Mouse (Mus musculus) kidney, embryonic 14.5 days (tissue): ENCODE measurements around the gene Kcnma1. TPM values are rescaled to one million over a fixed set of nuclear protein-coding genes. Genes with fewer than 3 reads are reported as not detected.

Experiments used
- ATAC-seq: fragments of 200-750 bp; cut with Nextera tagmentation; 2 replicates; pipeline ENCODE4 v1.8.0; 2017; ENCODE audit warnings: moderate number of reproducible peaks, mild to moderate bottlenecking, moderate TSS enrichment, moderate library complexity; ENCODE audit not compliant: low FRiP score, low TSS enrichment
- H3K27ac ChIP-seq: fragments of 300-500 bp; sonication (generic); 2 replicates; pipeline ENCODE4 v1.5.1; 2014; ENCODE audit warnings: low read depth, mild to moderate bottlenecking, low read length, moderate library complexity, mixed read lengths
- H3K27me3 ChIP-seq: fragments of 300-500 bp; sonication (generic); 2 replicates; pipeline ENCODE4 v1.6.1; 2014; ENCODE audit warnings: mild to moderate bottlenecking, low read length; ENCODE audit not compliant: control insufficient read depth, insufficient read depth
- H3K36me3 ChIP-seq: fragments of 300-500 bp; sonication (generic); 2 replicates; pipeline ENCODE4 v1.6.1; 2014; ENCODE audit warnings: low read length, mixed read lengths; ENCODE audit not compliant: control insufficient read depth, insufficient read depth
- H3K4me1 ChIP-seq: fragments of 300-500 bp; sonication (generic); 2 replicates; pipeline ENCODE4 v1.6.1; 2014; ENCODE audit warnings: low read length, mixed read lengths; ENCODE audit not compliant: control insufficient read depth, insufficient read depth
- H3K4me2 ChIP-seq: fragments of 300-500 bp; sonication (generic); replicated peaks from 2 replicates; pipeline ENCODE4 v1.6.1; 2014; ENCODE audit warnings: low read depth, mild to moderate bottlenecking, low read length
- H3K4me3 ChIP-seq: fragments of 300-500 bp; sonication (generic); 2 replicates; pipeline ENCODE4 v1.5.1; 2014; ENCODE audit warnings: mild to moderate bottlenecking, low read length
- H3K9ac ChIP-seq: fragments of 300-500 bp; sonication (generic); 2 replicates; pipeline ENCODE4 v1.6.1; 2014; ENCODE audit warnings: low read depth, mild to moderate bottlenecking, low read length, moderate library complexity
- H3K9me3 ChIP-seq: fragments of 300-500 bp; sonication (generic); 2 replicates; pipeline ENCODE4 v1.6.1; 2016; ENCODE audit warnings: low read length; ENCODE audit not compliant: control insufficient read depth
- WGBS: fragments of 180-500 bp; shearing (Covaris S2); extraction: QIAGEN DNeasy Blood & Tissue Kit; methylation state at CpG from one replicate; pipeline ENCODE4 v1.1.7; 2014; 5-methylcytosine and 5-hydroxymethylcytosine counted together
- polyA plus RNA-seq: library from polyadenylated mRNA; unstranded; fragments of >200 nt; fragmentation: Nextera tagmentation; extraction: Ambion mirVana; gene quantifications from 2 replicates; pipeline ENCODE4 v1.2.1, GENCODE M21; 2014

Kcnma1 gene
- polyA plus RNA-seq, 1 experiment from 2014 or later: 1.5 TPM

DNA sequence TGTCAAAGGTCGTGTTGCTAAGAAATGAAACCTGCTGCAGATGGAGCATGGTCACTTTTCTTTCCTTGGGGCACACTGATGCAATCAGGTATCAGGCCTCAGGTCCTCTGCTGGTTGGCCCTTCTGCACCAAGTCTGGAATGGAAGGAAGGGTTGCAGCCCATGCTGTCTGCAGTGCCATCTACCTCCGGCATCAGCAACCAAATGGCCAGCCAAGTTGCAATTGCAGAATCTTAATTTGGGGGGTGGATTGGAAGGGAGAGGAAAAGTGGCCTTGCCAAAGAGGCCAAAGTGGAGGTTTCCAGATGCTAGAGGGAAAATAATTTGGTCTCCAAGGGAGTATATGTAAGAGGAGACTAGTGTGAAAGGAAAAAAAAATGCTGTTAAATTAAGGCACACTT, 584.3 kb downstream of the Kcnma1 start:
- Histone ChIP-seq H3K4me1 (0 out of 2 replicates have a peak, but pooled peaks cover 5% of the 10 kb centered on the region), H3K4me2 (no peak overlapping the region), H3K36me3 (no peaks in the 10 kb centered on the region), H3K27me3 (no peaks in the 10 kb centered on the region), H3K9me3 (no peaks in the 10 kb centered on the region), H3K27ac (no peak overlapping the region), H3K4me3 (no peak overlapping the region), H3K9ac (no peak overlapping the region)
- WGBS: 69% methylated on average over 2 of the region's 2 CpGs
- no peak for ATAC-seq

DNA sequence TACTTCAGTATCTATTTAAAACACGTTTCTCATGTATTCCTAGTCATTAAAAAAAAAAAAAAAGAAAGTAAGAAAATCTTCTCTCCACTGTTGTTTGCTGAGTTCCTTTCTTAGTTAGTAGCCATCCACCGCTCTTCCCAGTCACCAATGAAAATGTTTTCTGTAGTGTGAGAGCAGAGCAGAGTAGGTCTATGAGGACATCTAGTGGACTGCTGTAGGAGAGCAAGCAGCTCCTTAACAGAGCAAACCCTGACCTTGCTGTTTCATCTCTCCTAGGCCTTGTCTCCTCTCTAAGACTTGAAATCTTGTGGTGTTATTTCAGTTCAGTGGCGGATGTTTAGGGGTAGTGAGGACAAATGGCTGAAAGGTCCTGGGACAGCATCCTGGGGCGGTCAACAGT, 585.2 kb downstream of the Kcnma1 start:
- WGBS: 11% methylated on average over 4 of the region's 4 CpGs
- H3K9ac ChIP-seq: no peak overlapping the region
- ATAC-seq: peak; percentile 28; the same call in 1 of the 2 replicates
- H3K36me3 ChIP-seq: no peaks in the 10 kb centered on the region
- H3K4me1 ChIP-seq: 0 out of 2 replicates have a peak, but pooled peaks cover 5% of the 10 kb centered on the region
- H3K9me3 ChIP-seq: no peaks in the 10 kb centered on the region
- H3K4me2 ChIP-seq: no peak overlapping the region
- H3K4me3 ChIP-seq: no peak overlapping the region
- H3K27me3 ChIP-seq: no peaks in the 10 kb centered on the region
- H3K27ac ChIP-seq: no peak overlapping the region

DNA sequence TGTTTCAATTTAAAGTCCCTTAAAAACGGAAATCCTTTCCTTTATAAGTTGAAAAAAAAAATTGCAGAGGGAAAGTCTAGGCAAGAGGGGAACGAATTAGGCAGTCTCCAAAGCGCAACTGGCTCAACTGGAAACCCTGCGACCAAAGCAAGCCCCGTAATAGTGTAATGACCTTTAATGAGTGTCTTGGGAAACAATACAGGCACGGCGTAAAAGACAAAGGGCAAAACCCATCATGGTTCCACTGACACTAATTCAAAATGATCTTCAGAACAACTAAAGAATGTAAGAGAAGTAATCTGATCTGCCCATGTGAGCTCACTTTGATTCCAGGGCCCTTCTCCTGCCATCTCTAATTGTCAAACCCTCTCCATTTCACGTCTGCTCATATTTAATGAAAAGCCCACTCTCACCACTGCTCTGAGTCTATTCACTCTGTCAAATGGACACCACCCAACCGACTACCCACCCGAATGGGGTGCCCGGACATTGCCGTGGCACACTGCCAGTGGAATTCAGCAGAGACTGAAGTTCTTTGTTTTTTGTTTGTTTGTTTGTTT, 591.7 kb downstream of the Kcnma1 start:
- WGBS: 56% methylated on average over 12 of the region's 12 CpGs
- Histone ChIP-seq H3K9ac (no peak overlapping the region), H3K27me3 (no peaks in the 10 kb centered on the region), H3K4me3 (no peak overlapping the region), H3K4me2 (no peak overlapping the region), H3K4me1 (0 out of 2 replicates have a peak, but pooled peaks cover 5% of the 10 kb centered on the region), H3K9me3 (no peaks in the 10 kb centered on the region), H3K27ac (no peak overlapping the region), H3K36me3 (no peaks in the 10 kb centered on the region)
- no peak for ATAC-seq

DNA sequence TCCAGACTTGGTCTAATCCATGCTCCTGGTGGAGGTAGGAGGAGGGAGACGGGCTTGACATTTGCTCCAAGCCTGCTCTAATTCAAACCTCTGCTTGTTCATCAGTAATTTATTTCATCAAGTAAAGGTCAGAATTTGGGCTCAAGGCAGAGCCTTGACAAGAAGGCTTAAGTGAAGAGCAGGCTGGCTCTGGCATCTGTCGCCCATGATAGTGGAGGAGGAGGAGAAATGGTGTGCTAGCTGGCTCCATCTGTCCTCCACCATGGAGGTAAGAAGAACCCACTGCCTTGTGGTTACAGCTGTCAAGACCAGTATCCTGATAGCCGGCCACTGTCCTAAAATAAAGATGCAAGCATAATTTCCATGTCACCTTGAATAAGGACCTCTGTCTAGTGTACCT, 595.3 kb downstream of the Kcnma1 start:
- Histone ChIP-seq H3K4me2 (no peak overlapping the region), H3K36me3 (no peaks in the 10 kb centered on the region), H3K4me1 (no peaks in the 10 kb centered on the region), H3K27me3 (no peaks in the 10 kb centered on the region), H3K4me3 (no peak overlapping the region), H3K9me3 (no peaks in the 10 kb centered on the region), H3K27ac (no peak overlapping the region), H3K9ac (no peak overlapping the region)
- 82% methylated on average over 3 of the region's 3 CpGs for WGBS
- ATAC-seq: no peak

DNA sequence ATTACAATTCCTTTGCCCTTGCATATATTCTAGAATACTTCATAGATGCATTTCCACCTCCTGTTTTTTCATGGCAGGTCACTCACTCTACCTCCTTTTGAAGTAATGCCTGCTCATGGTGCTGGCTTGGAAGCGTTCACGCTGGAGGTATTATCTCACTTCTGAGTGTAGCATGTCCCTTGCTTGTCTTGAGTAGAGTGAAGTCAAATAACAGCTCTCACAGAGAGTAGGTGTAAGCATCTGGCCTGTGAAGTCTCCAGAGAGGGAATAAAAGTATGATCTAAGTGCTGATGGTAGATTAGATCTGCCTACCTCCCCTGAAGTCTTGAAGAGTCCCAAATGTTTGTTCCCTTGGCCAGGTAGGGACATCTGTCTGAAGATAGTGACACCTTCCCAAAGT, 607.2 kb downstream of the Kcnma1 start:
- Histone ChIP-seq H3K36me3 (no peaks in the 10 kb centered on the region), H3K27ac (no peak overlapping the region), H3K27me3 (no peaks in the 10 kb centered on the region), H3K9ac (no peak overlapping the region), H3K4me2 (no peak overlapping the region), H3K9me3 (no peaks in the 10 kb centered on the region), H3K4me3 (no peak overlapping the region), H3K4me1 (no peaks in the 10 kb centered on the region)
- WGBS: 92% methylated on average over 2 of the region's 2 CpGs
- no peak for ATAC-seq

DNA sequence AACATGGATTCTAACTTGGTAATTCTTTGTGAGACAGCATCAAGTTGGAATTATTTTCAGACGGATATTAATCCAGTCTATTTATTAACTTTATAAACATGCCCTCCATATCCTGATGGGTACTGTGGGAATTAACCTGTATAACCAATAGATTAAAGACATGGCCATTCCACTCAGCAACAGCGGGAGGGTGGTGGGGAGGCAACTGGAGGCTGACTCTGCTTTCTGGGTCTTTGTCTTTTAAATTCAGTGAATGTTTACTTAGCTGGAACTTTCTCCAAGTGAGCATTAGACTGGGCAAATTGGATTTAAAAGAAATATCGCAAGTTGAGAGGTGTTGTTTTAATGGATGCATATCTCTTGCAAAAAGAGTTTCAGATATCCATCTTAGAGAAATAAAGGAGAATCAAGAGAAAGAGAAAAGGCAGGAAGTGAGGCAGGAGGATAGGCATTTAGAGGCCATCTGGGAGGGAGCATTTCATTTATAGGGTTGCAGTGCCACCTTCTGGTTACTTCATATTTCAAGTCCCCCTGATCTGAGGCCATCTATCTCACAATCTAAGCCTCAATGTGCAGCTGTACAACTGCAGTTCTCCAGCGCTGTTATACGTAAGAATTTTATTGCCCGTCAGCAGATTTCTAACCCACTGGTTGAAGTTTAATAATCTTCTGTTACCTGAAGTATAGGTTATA, 613.4 kb downstream of the Kcnma1 start:
- Histone ChIP-seq H3K36me3 (no peaks in the 10 kb centered on the region), H3K27me3 (no peaks in the 10 kb centered on the region), H3K4me3 (no peak overlapping the region), H3K9ac (no peak overlapping the region), H3K4me1 (no peaks in the 10 kb centered on the region), H3K9me3 (no peaks in the 10 kb centered on the region), H3K27ac (no peak overlapping the region; the same call in 1 of the 2 replicates), H3K4me2 (no peak overlapping the region)
- peak; percentile 88 for ATAC-seq
- WGBS: 13% methylated on average over 6 of the region's 6 CpGs

DNA sequence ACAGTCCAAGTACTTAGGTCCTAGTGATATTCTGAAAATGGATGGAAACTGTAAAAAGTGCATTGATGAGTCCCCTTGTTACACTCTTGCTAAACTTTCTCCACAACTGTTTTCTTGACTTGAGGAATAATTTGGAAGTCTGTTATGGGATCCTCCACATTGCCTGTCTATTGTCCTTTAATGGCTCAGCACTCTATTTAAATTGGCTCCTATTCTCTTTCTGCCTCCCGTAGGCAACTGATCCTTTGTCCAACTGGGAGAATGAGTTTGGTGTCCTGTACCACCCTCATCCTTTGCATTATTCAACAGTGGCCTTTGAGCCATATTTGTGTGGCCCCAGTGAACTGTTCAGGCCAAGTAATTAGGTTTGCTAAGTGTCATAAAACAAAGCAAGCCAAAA, 616.6 kb downstream of the Kcnma1 start:
- Histone ChIP-seq H3K36me3 (no peaks in the 10 kb centered on the region), H3K4me1 (no peaks in the 10 kb centered on the region), H3K27me3 (no peaks in the 10 kb centered on the region), H3K9me3 (no peaks in the 10 kb centered on the region), H3K9ac (no peak overlapping the region), H3K4me3 (no peak overlapping the region), H3K4me2 (no peak overlapping the region), H3K27ac (no peak overlapping the region)
- no peak for ATAC-seq
- WGBS: 73% methylated on average over 1 of the region's 1 CpGs

DNA sequence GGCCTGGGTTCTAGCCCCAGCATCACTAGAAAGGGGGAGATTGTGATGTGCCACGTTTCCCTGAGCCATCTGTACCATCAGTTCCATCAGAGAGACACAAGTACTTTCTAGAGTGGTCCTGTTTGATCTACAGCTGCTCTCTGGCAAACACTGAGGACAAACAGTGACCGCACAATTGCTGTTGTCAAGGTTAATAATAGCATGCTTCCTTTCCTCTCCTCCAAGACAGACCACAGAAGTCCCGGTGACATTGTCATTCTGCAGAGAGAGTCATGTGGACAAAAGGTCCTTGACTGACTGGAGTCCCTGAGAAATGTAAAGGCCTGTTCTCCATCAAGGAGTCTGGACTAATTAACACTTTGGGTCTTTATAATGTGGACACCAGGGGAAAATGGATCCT, 622.7 kb downstream of the Kcnma1 start:
- 73% methylated on average over 3 of the region's 3 CpGs for WGBS
- no peak overlapping the region for H3K4me2 ChIP-seq
- H3K9me3 ChIP-seq: no peaks in the 10 kb centered on the region
- no peak for ATAC-seq
- peaks cover 14% of the 10 kb centered on the region; the same call in 1 of the 2 replicates for H3K4me1 ChIP-seq
- no peak overlapping the region for H3K27ac ChIP-seq
- no peaks in the 10 kb centered on the region for H3K36me3 ChIP-seq
- no peak overlapping the region for H3K4me3 ChIP-seq
- H3K9ac ChIP-seq: no peak overlapping the region
- H3K27me3 ChIP-seq: no peaks in the 10 kb centered on the region

DNA sequence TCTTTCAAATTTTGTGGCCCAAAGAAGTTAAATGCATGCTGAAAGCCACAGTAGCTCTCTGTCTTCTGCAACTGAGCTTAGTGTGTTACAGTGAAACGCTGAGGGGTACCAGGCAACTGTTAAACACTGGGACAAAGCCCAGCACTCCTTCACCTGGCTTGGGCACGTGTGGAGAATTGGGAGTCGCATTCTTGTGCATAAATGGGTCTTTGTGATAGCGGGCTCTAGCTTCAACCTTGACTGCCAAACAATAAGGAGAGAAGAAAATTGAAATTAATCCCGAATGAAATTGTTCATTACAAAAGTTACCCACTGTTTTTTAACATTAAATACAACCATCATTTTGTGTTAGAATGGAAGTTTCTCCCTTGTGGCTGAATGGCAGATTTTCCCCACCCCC, 623.5 kb downstream of the Kcnma1 start:
- no peak for ATAC-seq
- no peak overlapping the region for H3K4me2 ChIP-seq
- peaks cover 14% of the 10 kb centered on the region; the same call in 1 of the 2 replicates for H3K4me1 ChIP-seq
- no peaks in the 10 kb centered on the region for H3K27me3 ChIP-seq
- no peaks in the 10 kb centered on the region for H3K36me3 ChIP-seq
- no peaks in the 10 kb centered on the region for H3K9me3 ChIP-seq
- no peak overlapping the region for H3K4me3 ChIP-seq
- no peak overlapping the region for H3K27ac ChIP-seq
- WGBS: 76% methylated on average over 5 of the region's 5 CpGs
- H3K9ac ChIP-seq: no peak overlapping the region
